Mouse (Mus musculus): ENCODE measurements at regions not wholly inside any gene's neighbourhood (a gene's known extent, or its start where the extent isn't known, plus 50 kb on each side); places are given as distances from the start of the nearest gene placed in this dataset.

DNA sequence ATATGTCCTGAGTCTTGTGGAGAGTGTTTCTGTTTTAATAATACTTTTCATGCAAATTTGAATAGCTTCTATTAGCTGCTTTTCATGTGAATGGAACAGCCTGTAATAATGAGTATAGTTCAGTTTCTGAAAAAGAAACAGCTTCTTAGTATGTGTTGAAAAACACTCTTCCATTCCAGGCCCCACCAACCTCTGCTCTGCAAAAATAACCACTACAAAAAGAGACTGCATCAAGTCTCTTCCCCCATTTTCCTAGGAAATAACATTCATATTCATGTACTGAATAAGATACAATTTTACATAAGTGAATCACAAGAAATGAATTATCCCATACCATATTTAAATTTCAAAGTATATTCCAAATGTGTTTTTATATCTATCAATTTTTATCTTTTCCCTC lies 234.0 kb upstream of the Smlr1 start:
- H3K9ac ChIP-seq (ENCODE audit: low read depth, low read length): no peak overlapping the region
- no peaks in the 10 kb centered on the region for H3K27me3 ChIP-seq (replicated peaks; ENCODE audit: control insufficient read depth, insufficient read depth, low read length)
- ATAC-seq: no peak
- no peak overlapping the region for H3K27ac ChIP-seq (ENCODE audit: low read depth, low read length)
- no peaks in the 10 kb centered on the region for H3K36me3 ChIP-seq (ENCODE audit: control insufficient read depth, insufficient read depth)
- H3K4me3 ChIP-seq (ENCODE audit: low read depth, low read length): no peak overlapping the region
- no peaks in the 10 kb centered on the region for H3K4me1 ChIP-seq (replicated peaks; ENCODE audit: control insufficient read depth, insufficient read depth, low read length)
- no peaks in the 10 kb centered on the region for H3K9me3 ChIP-seq (ENCODE audit: control insufficient read depth)
- no peak overlapping the region for H3K4me2 ChIP-seq (replicated peaks; ENCODE audit: low read depth)
- no peak for TF ChIP-seq CTCF (IDR thresholded peaks at IDR 0.05; ENCODE audit: low read depth)

- Histone ChIP-seq H3K9ac (ENCODE audit: low read depth, low read length) (no peak overlapping the region), H3K9me3 (ENCODE audit: control insufficient read depth) (no peaks in the 10 kb centered on the region), H3K27me3 (replicated peaks; ENCODE audit: control insufficient read depth, insufficient read depth, low read length) (no peaks in the 10 kb centered on the region), H3K36me3 (ENCODE audit: control insufficient read depth, insufficient read depth) (no peaks in the 10 kb centered on the region), H3K4me2 (replicated peaks; ENCODE audit: low read depth) (no peak overlapping the region), H3K4me3 (ENCODE audit: low read depth, low read length) (no peak overlapping the region), H3K4me1 (replicated peaks; ENCODE audit: control insufficient read depth, insufficient read depth, low read length) (no peaks in the 10 kb centered on the region), H3K27ac (ENCODE audit: low read depth, low read length) (no peak overlapping the region)
- 86% methylated on average over 5 of the region's 5 CpGs for WGBS
- TF ChIP-seq CTCF (IDR thresholded peaks at IDR 0.05; ENCODE audit: low read depth): no peak
- ATAC-seq: no peak
Measured at GRCm38 (mm10) chr10:25768456-25768855, 232.4 kb upstream of the Smlr1 start.

DNA sequence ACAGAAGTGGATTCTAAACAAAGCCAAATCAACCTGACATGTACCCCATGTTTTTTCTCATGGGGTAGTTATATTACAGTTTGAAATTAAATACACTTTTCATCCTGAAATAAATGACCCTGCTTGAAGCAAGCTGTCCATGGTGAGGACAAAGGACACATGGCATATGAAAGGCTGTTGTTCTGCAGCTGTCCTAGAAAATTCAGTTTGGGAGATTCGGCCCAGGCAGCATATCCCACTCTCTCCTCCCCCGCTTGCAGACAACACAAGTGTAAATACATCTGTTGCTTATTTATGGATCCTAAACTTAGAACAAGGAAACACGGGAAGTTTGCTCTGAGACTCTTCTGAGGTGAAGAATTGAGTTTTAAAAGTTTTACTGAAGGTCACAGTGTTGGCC lies 218.2 kb upstream of the Smlr1 start:
- Histone ChIP-seq H3K27me3 (replicated peaks; ENCODE audit: control insufficient read depth, insufficient read depth, low read length) (no peaks in the 10 kb centered on the region), H3K27ac (ENCODE audit: low read depth, low read length) (no peak overlapping the region), H3K4me3 (ENCODE audit: low read depth, low read length) (no peak overlapping the region), H3K9me3 (ENCODE audit: control insufficient read depth) (no peaks in the 10 kb centered on the region), H3K36me3 (ENCODE audit: control insufficient read depth, insufficient read depth) (no peaks in the 10 kb centered on the region), H3K9ac (ENCODE audit: low read depth, low read length) (no peak overlapping the region), H3K4me1 (replicated peaks; ENCODE audit: control insufficient read depth, insufficient read depth, low read length) (no peaks in the 10 kb centered on the region), H3K4me2 (replicated peaks; ENCODE audit: low read depth) (no peak overlapping the region)
- no peak for TF ChIP-seq CTCF (IDR thresholded peaks at IDR 0.05; ENCODE audit: low read depth)
- WGBS: 66% methylated on average over 3 of the region's 3 CpGs
- ATAC-seq: no peak

- no peak for TF ChIP-seq CTCF (IDR thresholded peaks at IDR 0.05; ENCODE audit: low read depth)
- H3K27me3 ChIP-seq (replicated peaks; ENCODE audit: control insufficient read depth, insufficient read depth, low read length): no peaks in the 10 kb centered on the region
- no peak for ATAC-seq
- WGBS: 79% methylated on average over 3 of the region's 3 CpGs
- H3K9ac ChIP-seq (ENCODE audit: low read depth, low read length): no peak overlapping the region
- H3K36me3 ChIP-seq (ENCODE audit: control insufficient read depth, insufficient read depth): no peaks in the 10 kb centered on the region
- no peak overlapping the region for H3K27ac ChIP-seq (ENCODE audit: low read depth, low read length)
- H3K4me1 ChIP-seq (replicated peaks; ENCODE audit: control insufficient read depth, insufficient read depth, low read length): no peaks in the 10 kb centered on the region
- H3K4me2 ChIP-seq (replicated peaks; ENCODE audit: low read depth): no peak overlapping the region
- no peaks in the 10 kb centered on the region for H3K9me3 ChIP-seq (ENCODE audit: control insufficient read depth)
- no peak overlapping the region for H3K4me3 ChIP-seq (ENCODE audit: low read depth, low read length)
Measured at GRCm38 (mm10) chr10:25742678-25743077, 206.6 kb upstream of the Smlr1 start.

GRCm38 (mm10) chr10:25740956-25741355 lies 204.9 kb upstream of the Smlr1 start:
- Histone ChIP-seq H3K9me3 (ENCODE audit: control insufficient read depth) (no peaks in the 10 kb centered on the region), H3K27ac (ENCODE audit: low read depth, low read length) (no peak overlapping the region), H3K27me3 (replicated peaks; ENCODE audit: control insufficient read depth, insufficient read depth, low read length) (no peaks in the 10 kb centered on the region), H3K4me3 (ENCODE audit: low read depth, low read length) (no peak overlapping the region), H3K4me2 (replicated peaks; ENCODE audit: low read depth) (no peak overlapping the region), H3K4me1 (replicated peaks; ENCODE audit: control insufficient read depth, insufficient read depth, low read length) (no peaks in the 10 kb centered on the region), H3K9ac (ENCODE audit: low read depth, low read length) (no peak overlapping the region), H3K36me3 (ENCODE audit: control insufficient read depth, insufficient read depth) (no peaks in the 10 kb centered on the region)
- no peak for TF ChIP-seq CTCF (IDR thresholded peaks at IDR 0.05; ENCODE audit: low read depth)
- no peak for ATAC-seq
- 74% methylated on average over 2 of the region's 2 CpGs for WGBS

- no peak overlapping the region for H3K27ac ChIP-seq (ENCODE audit: low read depth, low read length)
- ATAC-seq: no peak
- no peaks in the 10 kb centered on the region for H3K9me3 ChIP-seq (ENCODE audit: control insufficient read depth)
- H3K4me3 ChIP-seq (ENCODE audit: low read depth, low read length): no peak overlapping the region
- H3K36me3 ChIP-seq (ENCODE audit: control insufficient read depth, insufficient read depth): no peaks in the 10 kb centered on the region
- 38% methylated on average over 3 of the region's 3 CpGs for WGBS
- H3K4me2 ChIP-seq (replicated peaks; ENCODE audit: low read depth): no peak overlapping the region
- no peak for TF ChIP-seq CTCF (IDR thresholded peaks at IDR 0.05; ENCODE audit: low read depth)
- H3K9ac ChIP-seq (ENCODE audit: low read depth, low read length): no peak overlapping the region
- H3K4me1 ChIP-seq (replicated peaks; ENCODE audit: control insufficient read depth, insufficient read depth, low read length): no peaks in the 10 kb centered on the region
- no peaks in the 10 kb centered on the region for H3K27me3 ChIP-seq (replicated peaks; ENCODE audit: control insufficient read depth, insufficient read depth, low read length)
Measured at GRCm38 (mm10) chr10:25730470-25730869, 194.4 kb upstream of the Smlr1 start.

DNA sequence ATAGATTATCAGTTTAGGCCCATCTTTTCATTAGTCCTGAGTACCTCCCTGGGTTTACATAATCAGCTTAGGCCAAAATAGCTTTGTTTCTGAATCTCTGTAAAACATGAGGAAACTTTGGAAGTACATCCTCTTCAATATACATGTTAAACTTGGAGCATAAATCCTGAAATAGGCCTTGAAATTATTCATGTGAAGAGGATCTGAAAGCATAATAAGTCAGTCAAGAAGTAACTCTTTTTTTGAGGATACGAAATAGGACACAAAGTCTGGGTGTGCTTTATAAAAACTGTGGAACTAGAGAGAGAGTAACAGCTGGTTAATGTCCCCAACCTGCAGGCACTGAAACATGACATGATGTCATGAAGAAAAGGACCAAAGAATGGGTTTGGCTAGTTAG lies 187.9 kb upstream of the Smlr1 start:
- no peak for TF ChIP-seq CTCF (IDR thresholded peaks at IDR 0.05; ENCODE audit: low read depth)
- 91% methylated on average over 1 of the region's 1 CpGs for WGBS
- no peak for ATAC-seq

More for the DNA sequence above, 187.9 kb upstream of the Smlr1 start:
- no peak overlapping the region for H3K4me3 ChIP-seq (ENCODE audit: low read depth, low read length)
- H3K27me3 ChIP-seq (replicated peaks; ENCODE audit: control insufficient read depth, insufficient read depth, low read length): no peaks in the 10 kb centered on the region
- no peaks in the 10 kb centered on the region for H3K9me3 ChIP-seq (ENCODE audit: control insufficient read depth)
- H3K4me1 ChIP-seq (replicated peaks; ENCODE audit: control insufficient read depth, insufficient read depth, low read length): no peaks in the 10 kb centered on the region
- no peak overlapping the region for H3K27ac ChIP-seq (ENCODE audit: low read depth, low read length)
- no peaks in the 10 kb centered on the region for H3K36me3 ChIP-seq (ENCODE audit: control insufficient read depth, insufficient read depth)
- H3K4me2 ChIP-seq (replicated peaks; ENCODE audit: low read depth): no peak overlapping the region
- H3K9ac ChIP-seq (ENCODE audit: low read depth, low read length): no peak overlapping the region
